Mouse (Mus musculus) neural tube, embryonic 12.5 days (tissue): ENCODE data around the gene Cars2. TPM values are rescaled to one million over a fixed set of nuclear protein-coding genes. Genes with fewer than 3 reads are reported as not detected.

Experiments used
- polyA plus RNA-seq: library from polyadenylated mRNA; unstranded; fragments of >200 nt; fragmentation: Nextera tagmentation; extraction: Ambion mirVana; gene quantifications from 2 replicates; pipeline ENCODE4 v1.2.1, GENCODE M21; 2016

Cars2 gene
- polyA plus RNA-seq, 1 experiment from 2014 or later, result 22.7 TPM

Other genes with a start within 250 kb of the Cars2 start
- gene Col4a2, start 238.0 kb downstream of the Cars2 start, polyA plus RNA-seq, result 70.7 and 76.7 TPM in 2 replicates
- gene Col4a1, start 238.0 kb downstream of the Cars2 start, polyA plus RNA-seq, result 142 and 154 TPM in 2 replicates
- 0.85 and 1.2 TPM in 2 replicates for gene Rab20, start 72.1 kb downstream of the Cars2 start, polyA plus RNA-seq
- 131 TPM in 2 replicates for gene Naxd, start 53.3 kb downstream of the Cars2 start, polyA plus RNA-seq
- 59.1 and 59.8 TPM in 2 replicates for gene Ing1, start 4.8 kb upstream of the Cars2 start, polyA plus RNA-seq
- 101 and 103 TPM in 2 replicates for gene Ankrd10, start 85.0 kb upstream of the Cars2 start, polyA plus RNA-seq
- gene 1700016D06Rik, start 150.3 kb upstream of the Cars2 start, polyA plus RNA-seq, result not detected in 2 replicates
- 79.0 and 83.7 TPM in 2 replicates for gene Arhgef7, start 176.9 kb upstream of the Cars2 start, polyA plus RNA-seq